Comparison of ENCODE assay signal across 8 mouse cellular contexts in the genomic region with DNA sequence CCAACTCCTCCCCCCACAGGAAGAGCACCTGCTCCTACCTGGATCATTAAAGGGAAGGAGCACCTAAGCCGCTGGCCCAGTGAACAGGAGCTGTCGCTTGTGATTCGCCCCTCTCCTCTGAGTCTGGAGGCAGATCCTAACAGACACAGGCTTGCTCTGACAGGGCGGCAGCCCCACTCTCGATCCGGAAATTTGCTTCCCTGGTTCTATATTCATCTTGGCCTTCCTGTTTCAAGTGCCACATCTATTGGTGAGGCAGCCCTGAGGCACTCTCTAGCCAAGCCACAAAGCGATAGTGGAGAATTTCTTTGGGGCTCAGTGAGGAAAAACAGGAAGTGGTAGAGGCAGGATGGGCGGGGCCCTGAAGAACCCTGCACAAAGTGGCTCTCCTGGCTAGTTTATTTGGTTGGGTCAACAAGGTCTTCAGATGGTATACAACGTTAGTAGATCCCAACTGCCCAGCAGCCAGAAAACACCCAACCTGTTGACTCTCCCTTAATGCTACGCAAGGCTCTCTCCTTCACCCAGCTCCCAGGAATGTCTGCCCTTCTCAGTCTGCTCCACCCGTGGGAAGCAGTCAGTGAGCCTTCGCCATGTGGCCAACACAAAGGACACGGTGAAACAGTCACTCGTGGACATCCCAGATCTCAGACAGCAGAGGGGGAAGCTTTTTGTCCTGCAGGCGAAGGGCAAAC. TPM values are rescaled to one million over a fixed set of nuclear protein-coding genes. Genes with fewer than 3 reads are reported as not detected.
A peak's percentile ranks its signal among the peaks of the same experiment; 100 is the strongest.
DNase-seq lines count a peak whose midpoint lies in the region; ATAC-seq lines count a peak whose summit lies in the region.

TSS of gene Madd (minus strand) at position 127 of the 695 bp plus-strand sequence.

- ATAC-seq in cerebellum, adult (ENCODE audit: insufficient number of reproducible peaks, low FRiP score, low TSS enrichment) = no peak
- ATAC-seq in heart, embryonic 14.5 days (ENCODE audit: insufficient number of reproducible peaks, insufficient read depth, low FRiP score, low read depth) = no peak
- ATAC-seq in liver, embryonic 16.5 days (ENCODE audit: low read depth) = peak; percentile 7
- 0 out of 2 replicates have a peak, but pooled peaks have one; percentile 2 for ATAC-seq in neural tube, embryonic 13.5 days (ENCODE audit: low read depth)

- DNase-seq in cerebellum, adult 9-11 months = peak; percentile 66
- DNase-seq in c-Kit-positive CD71-negative TER-119-negative erythroid progenitor cells, embryonic 14.5 days (ENCODE audit: low read depth) = peak; percentile 71
- DNase-seq in kidney, postnatal 14 days = peak; percentile 24
- no peak for DNase-seq in ovary, postnatal 14 days (ENCODE audit: low spot score)

- no peaks in the 10 kb centered on the region for H3K9me3 ChIP-seq in heart, embryonic 14.5 days (ENCODE audit: control insufficient read depth, low read length)
- no peaks in the 10 kb centered on the region for H3K9me3 ChIP-seq in liver, embryonic 16.5 days (replicated peaks; ENCODE audit: control insufficient read depth, low read length)
- H3K9me3 ChIP-seq in neural tube, embryonic 13.5 days = no peaks in the 10 kb centered on the region

- no peaks in the 10 kb centered on the region for H3K36me3 ChIP-seq in heart, embryonic 14.5 days (ENCODE audit: control insufficient read depth, insufficient read depth, low read length)
- no peaks in the 10 kb centered on the region for H3K36me3 ChIP-seq in liver, embryonic 16.5 days (ENCODE audit: control insufficient read depth, insufficient read depth)
- 0 out of 2 replicates have a peak, but pooled peaks cover 5% of the 10 kb centered on the region for H3K36me3 ChIP-seq in neural tube, embryonic 13.5 days

- peak within 1 kb of the TSS; percentile 72 for H3K9ac ChIP-seq in heart, embryonic 14.5 days (ENCODE audit: low read length)
- H3K9ac ChIP-seq in liver, embryonic 16.5 days (ENCODE audit: low read depth, low read length) = peak within 1 kb of the TSS; percentile 84
- H3K9ac ChIP-seq in neural tube, embryonic 13.5 days = peak within 1 kb of the TSS; percentile 88

- WGBS in heart, embryonic 14.5 days = 62% methylated on average over 15 of the region's 15 CpGs
- WGBS in liver, embryonic 16.5 days (ENCODE audit: insufficient replicate concordance) = 26% methylated on average over 15 of the region's 15 CpGs
- WGBS in neural tube, embryonic 13.5 days = 72% methylated on average over 15 of the region's 15 CpGs

- H3K27ac ChIP-seq in heart, embryonic 14.5 days (replicated peaks in 1 of 2; ENCODE audit: control insufficient read depth in 1 of 2, insufficient read depth in 1 of 2, low read depth in 2 of 2, low read length in 2 of 2) = peak within 1 kb of the TSS in 1 of 2 experiments; percentile 62; a peak in 2 of 4 replicates
- peak within 1 kb of the TSS; percentile 87 for H3K27ac ChIP-seq in liver, embryonic 16.5 days (ENCODE audit: low read length)
- H3K27ac ChIP-seq in neural tube, embryonic 13.5 days (replicated peaks) = peak within 1 kb of the TSS; percentile 93

- H3K4me3 ChIP-seq in heart, embryonic 14.5 days (ENCODE audit: control insufficient read depth in 1 of 2, insufficient read depth in 1 of 2, low read depth in 1 of 2, low read length in 2 of 2) = peak within 1 kb of the TSS; percentile 68 to 90
- peak within 1 kb of the TSS; percentile 95 for H3K4me3 ChIP-seq in liver, embryonic 16.5 days (ENCODE audit: low read depth, low read length)
- peak within 1 kb of the TSS; percentile 84 for H3K4me3 ChIP-seq in neural tube, embryonic 13.5 days

- H3K27me3 ChIP-seq in heart, embryonic 14.5 days (ENCODE audit: control insufficient read depth, insufficient read depth, low read length) = no peaks in the 10 kb centered on the region
- no peaks in the 10 kb centered on the region for H3K27me3 ChIP-seq in liver, embryonic 16.5 days (ENCODE audit: control insufficient read depth, insufficient read depth, low read depth, low read length)
- H3K27me3 ChIP-seq in neural tube, embryonic 13.5 days = no peaks in the 10 kb centered on the region

- H3K4me1 ChIP-seq in heart, embryonic 14.5 days (ENCODE audit: control insufficient read depth in 2 of 2, insufficient read depth in 2 of 2, low read length in 2 of 2) = peaks cover 3 to 14% of the 10 kb centered on the region in 2 experiments; a peak in 3 of 4 replicates
- peaks cover 13% of the 10 kb centered on the region for H3K4me1 ChIP-seq in liver, embryonic 16.5 days (ENCODE audit: control insufficient read depth, low read depth, low read length)
- peaks cover 33% of the 10 kb centered on the region for H3K4me1 ChIP-seq in neural tube, embryonic 13.5 days (replicated peaks)

- peak within 1 kb of the TSS; percentile 95 for H3K4me2 ChIP-seq in heart, embryonic 14.5 days (ENCODE audit: low read length)
- peak within 1 kb of the TSS; percentile 99 for H3K4me2 ChIP-seq in liver, embryonic 16.5 days (ENCODE audit: low read depth, low read length)
- peak within 1 kb of the TSS; percentile 87 for H3K4me2 ChIP-seq in neural tube, embryonic 13.5 days

RNA-seq across cellular contexts. Expression of gene Madd, which starts in this region (rescaled TPM):
- 5.2 and 5.3 TPM in 2 replicates for polyA plus RNA-seq in heart, embryonic 14.5 days (2014; fragmentation: Nextera tagmentation; extraction: Ambion mirVana)
- polyA plus RNA-seq in liver, embryonic 16.5 days (2015; fragmentation: Nextera tagmentation; extraction: Ambion mirVana) = 5.3 and 5.4 TPM in 2 replicates
- polyA plus RNA-seq in neural tube, embryonic 13.5 days (2015; fragmentation: Nextera tagmentation; extraction: Ambion mirVana) = 47.3 and 51.6 TPM in 2 replicates

Comparison
In these comparisons a context has a peak if more than half of its experiments do, and no peak if none do; other contexts are left out.
1. ATAC-seq: peak in liver, embryonic 16.5 days (single experiment) and neural tube, embryonic 13.5 days (single experiment); none in cerebellum, adult (single experiment) and heart, embryonic 14.5 days (single experiment).
2. Peak in every context shown above with its lines, with median percentiles within 50 percentile points of each other: H3K4me2 ChIP-seq, H3K4me3 ChIP-seq and H3K9ac ChIP-seq.